Mouse (Mus musculus) adrenal gland, postnatal 10 days (tissue): Measurements from ENCODE around the gene Btbd11. TPM values are rescaled to one million over a fixed set of nuclear protein-coding genes. Genes with fewer than 3 reads are reported as not detected.
A peak's percentile ranks its signal among the peaks of the same experiment; 100 is the strongest.

Experiments
- DNase-seq: peaks from one replicate; pipeline ENCODE4 v3.0.0; 2021; ENCODE audit warnings: mixed read lengths
- total RNA-seq, 2 experiments: library from RNA; stranded (reverse); gene quantifications; 2 replicates each; pipeline ENCODE4 v1.2.3; 2021

Btbd11 gene
- total RNA-seq, 2 experiments from 2014 or later, result 3.3 to 4.0 TPM

GRCm38 (mm10) chr10:85420851-85421628 is 34.4 kb downstream of the Btbd11 start:
- no peak for DNase-seq

- no peak for DNase-seq
Measured at GRCm38 (mm10) chr10:85421629-85422012, 35.0 kb downstream of the Btbd11 start.

GRCm38 (mm10) chr10:85425756-85426155 is 39.1 kb downstream of the Btbd11 start:
- no peak for DNase-seq

- DNase-seq, result no peak
Measured at GRCm38 (mm10) chr10:85437217-85437616, 50.6 kb downstream of the Btbd11 start.

- DNase-seq, result no peak
Measured at GRCm38 (mm10) chr10:85443371-85443770, 56.8 kb downstream of the Btbd11 start.

GRCm38 (mm10) chr10:85445891-85446290 is 59.3 kb downstream of the Btbd11 start:
- DNase-seq, result no peak

GRCm38 (mm10) chr10:85446700-85447099 is 60.1 kb downstream of the Btbd11 start:
- DNase-seq, result no peak

GRCm38 (mm10) chr10:85447869-85448268 is 61.3 kb downstream of the Btbd11 start:
- DNase-seq, result no peak

- DNase-seq, result no peak
Measured at GRCm38 (mm10) chr10:85451629-85452368, 65.2 kb downstream of the Btbd11 start.

- no peak for DNase-seq
Measured at GRCm38 (mm10) chr10:85453221-85453775, 66.7 kb downstream of the Btbd11 start.

- peak; percentile 34 for DNase-seq
Measured at GRCm38 (mm10) chr10:85455985-85456384, 69.4 kb downstream of the Btbd11 start.

GRCm38 (mm10) chr10:85458744-85459344 is 72.2 kb downstream of the Btbd11 start:
- DNase-seq, result peak; percentile 56

- no peak for DNase-seq
Measured at GRCm38 (mm10) chr10:85460736-85461135, 74.1 kb downstream of the Btbd11 start.

GRCm38 (mm10) chr10:85464152-85464551 is 77.5 kb downstream of the Btbd11 start:
- no peak for DNase-seq

- no peak for DNase-seq
Measured at GRCm38 (mm10) chr10:85465516-85466408, 79.1 kb downstream of the Btbd11 start.

GRCm38 (mm10) chr10:85466409-85466761 is 79.8 kb downstream of the Btbd11 start:
- no peak for DNase-seq

- no peak for DNase-seq
Measured at GRCm38 (mm10) chr10:85467393-85467792, 80.8 kb downstream of the Btbd11 start.

GRCm38 (mm10) chr10:85468527-85468926 is 81.9 kb downstream of the Btbd11 start:
- DNase-seq, result no peak

GRCm38 (mm10) chr10:85469341-85469740 is 82.7 kb downstream of the Btbd11 start:
- DNase-seq, result no peak

- DNase-seq, result no peak
Measured at GRCm38 (mm10) chr10:85473265-85473664, 86.7 kb downstream of the Btbd11 start.

GRCm38 (mm10) chr10:85473871-85474270 is 87.3 kb downstream of the Btbd11 start:
- DNase-seq, result no peak
